ENCODE assay signal across 19 mouse cellular contexts in the genomic region with DNA sequence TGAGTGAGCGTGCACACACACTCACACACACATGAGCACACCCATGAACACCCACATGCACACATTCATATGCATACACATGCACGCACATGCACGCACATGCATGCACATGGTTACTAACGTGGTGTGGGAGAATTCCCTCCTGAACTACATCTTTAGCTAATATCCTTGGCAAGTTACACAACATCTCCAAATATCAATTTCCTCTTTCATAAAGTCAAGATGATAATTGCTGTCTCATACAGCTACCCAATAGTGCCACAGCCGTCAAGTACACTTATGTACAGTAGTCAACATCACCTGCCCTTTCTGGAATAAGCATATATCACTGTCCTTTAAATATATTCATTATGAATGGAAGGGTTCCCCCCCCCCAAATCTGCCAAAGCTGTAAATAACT.
DNase-seq lines count a peak whose midpoint lies in the region; ATAC-seq lines count a peak whose summit lies in the region.
"Had no signal": no experiment of that assay in that cellular context is flagged by ENCODE, and none has a peak within 500 bp of the region (broad histone marks: within the 10 kb centered on the region; RNA-seq: fewer than 3 reads in every experiment).

No protein-coding gene starts in this region.

- no peak for DNase-seq in limb, embryonic 10.5 days (ENCODE audit: low spot score)
- no peak for DNase-seq in layer of hippocampus, postnatal 25 days (ENCODE audit: extremely low spot score in 1 of 2, low spot score in 1 of 2)
- no peak for DNase-seq in heart, postnatal 14 days
- DNase-seq: adrenal gland, postnatal 10 days; cerebellum, adult 11 months; cerebellum, adult 8-10 months; cerebellum, postnatal 14 days; gastrocnemius, postnatal 10 days; heart, postnatal 36 days had no signal

- no peak for ATAC-seq in limb, embryonic 12.5 days (ENCODE audit: insufficient number of reproducible peaks, insufficient read depth, low FRiP score, low TSS enrichment, low read depth)
- ATAC-seq in common myeloid progenitor, adult 5-6 weeks (replicated peaks; ENCODE audit: low read depth, poor library complexity, severe bottlenecking): 0 out of 2 replicates have a peak, but pooled peaks have one; percentile 13
- ATAC-seq in limb, embryonic 13.5 days (ENCODE audit: low FRiP score, low read depth): no peak
- no peak for ATAC-seq in midbrain, embryonic 16.5 days
- ATAC-seq: forebrain, embryonic 15.5 days had no signal

- no peak overlapping the region for H3K27ac ChIP-seq in limb, embryonic 12.5 days
- no peak overlapping the region for H3K27ac ChIP-seq in limb, embryonic 10.5 days
- H3K27ac ChIP-seq in limb, embryonic 13.5 days: no peak overlapping the region
- no peak overlapping the region for H3K27ac ChIP-seq in midbrain, embryonic 16.5 days (ENCODE audit: low read length)
- H3K27ac ChIP-seq: embryonic facial prominence, embryonic 15.5 days; forebrain, embryonic 10.5 days; forebrain, embryonic 15.5 days; hindbrain, embryonic 15.5 days had no signal

- H3K27me3 ChIP-seq in limb, embryonic 12.5 days: no peaks in the 10 kb centered on the region
- H3K27me3 ChIP-seq in limb, embryonic 10.5 days (ENCODE audit: low read depth, poor library complexity, severe bottlenecking): no peaks in the 10 kb centered on the region
- no peaks in the 10 kb centered on the region for H3K27me3 ChIP-seq in limb, embryonic 13.5 days
- H3K27me3 ChIP-seq in midbrain, embryonic 16.5 days (ENCODE audit: control insufficient read depth, insufficient read depth, low read depth, low read length): no peaks in the 10 kb centered on the region
- H3K27me3 ChIP-seq: embryonic facial prominence, embryonic 15.5 days; forebrain, embryonic 15.5 days; heart, embryonic 12.5 days; hindbrain, embryonic 15.5 days had no signal

- intact Hi-C loops in heart, postnatal 14 days (cut with DNase I): no loop called here

- 88% methylated on average over 5 of the region's 5 CpGs for WGBS in limb, embryonic 12.5 days
- 95% methylated on average over 5 of the region's 5 CpGs for WGBS in limb, embryonic 10.5 days
- 82% methylated on average over 5 of the region's 5 CpGs for WGBS in limb, embryonic 13.5 days
- 79% methylated on average over 5 of the region's 5 CpGs for WGBS in midbrain, embryonic 16.5 days

- no peaks in the 10 kb centered on the region for H3K36me3 ChIP-seq in limb, embryonic 12.5 days
- H3K36me3 ChIP-seq in limb, embryonic 10.5 days: no peaks in the 10 kb centered on the region
- H3K36me3 ChIP-seq in limb, embryonic 13.5 days: no peaks in the 10 kb centered on the region
- no peaks in the 10 kb centered on the region for H3K36me3 ChIP-seq in midbrain, embryonic 16.5 days (ENCODE audit: control insufficient read depth, insufficient read depth, low read length)
- H3K36me3 ChIP-seq: embryonic facial prominence, embryonic 15.5 days; forebrain, embryonic 10.5 days; forebrain, embryonic 15.5 days; heart, embryonic 12.5 days; hindbrain, embryonic 15.5 days had no signal

- no peaks in the 10 kb centered on the region for H3K9me3 ChIP-seq in limb, embryonic 12.5 days
- no peaks in the 10 kb centered on the region for H3K9me3 ChIP-seq in limb, embryonic 10.5 days (replicated peaks)
- no peaks in the 10 kb centered on the region for H3K9me3 ChIP-seq in limb, embryonic 13.5 days
- H3K9me3 ChIP-seq in midbrain, embryonic 16.5 days (replicated peaks; ENCODE audit: control insufficient read depth, low read length, poor library complexity, severe bottlenecking): no peaks in the 10 kb centered on the region
- H3K9me3 ChIP-seq: embryonic facial prominence, embryonic 15.5 days; forebrain, embryonic 10.5 days; forebrain, embryonic 15.5 days; heart, embryonic 12.5 days; hindbrain, embryonic 15.5 days had no signal

- H3K4me3 ChIP-seq in limb, embryonic 12.5 days (replicated peaks): no peak overlapping the region
- no peak overlapping the region for H3K4me3 ChIP-seq in limb, embryonic 10.5 days
- H3K4me3 ChIP-seq in limb, embryonic 13.5 days: no peak overlapping the region
- no peak overlapping the region for H3K4me3 ChIP-seq in midbrain, embryonic 16.5 days (ENCODE audit: low read depth, low read length)
- H3K4me3 ChIP-seq: embryonic facial prominence, embryonic 15.5 days; erythroblast, embryonic 14.5 days; forebrain, embryonic 10.5 days; forebrain, embryonic 15.5 days; heart, embryonic 12.5 days; hindbrain, embryonic 15.5 days had no signal

- 0 out of 2 replicates have a peak overlapping the region, but pooled peaks have one; percentile 41 for H3K4me2 ChIP-seq in limb, embryonic 12.5 days
- peak overlapping the region; percentile 46; the same call in 1 of the 2 replicates for H3K4me2 ChIP-seq in limb, embryonic 13.5 days (replicated peaks)
- 0 out of 2 replicates have a peak overlapping the region, but pooled peaks have one; percentile 6 for H3K4me2 ChIP-seq in midbrain, embryonic 16.5 days (ENCODE audit: low read length)
- H3K4me2 ChIP-seq: forebrain, embryonic 15.5 days had no signal

- peaks cover 66% of the 10 kb centered on the region for H3K4me1 ChIP-seq in limb, embryonic 12.5 days (replicated peaks)
- peaks cover 70% of the 10 kb centered on the region for H3K4me1 ChIP-seq in limb, embryonic 10.5 days
- H3K4me1 ChIP-seq in limb, embryonic 13.5 days: peaks cover 67% of the 10 kb centered on the region
- H3K4me1 ChIP-seq in midbrain, embryonic 16.5 days (ENCODE audit: control insufficient read depth, insufficient read depth, low read length): peaks cover 26% of the 10 kb centered on the region

- H3K9ac ChIP-seq in limb, embryonic 12.5 days (replicated peaks): no peak overlapping the region
- H3K9ac ChIP-seq in limb, embryonic 13.5 days: no peak overlapping the region
- no peak overlapping the region for H3K9ac ChIP-seq in midbrain, embryonic 16.5 days (ENCODE audit: low read depth, low read length)
- H3K9ac ChIP-seq: embryonic facial prominence, embryonic 15.5 days; forebrain, embryonic 15.5 days; heart, embryonic 12.5 days; hindbrain, embryonic 15.5 days had no signal
